Mouse (Mus musculus) heart, embryonic 14.5 days (tissue): Measurements from ENCODE around the gene Mrpl28. TPM values are rescaled to one million over a fixed set of nuclear protein-coding genes. Genes with fewer than 3 reads are reported as not detected.
"Not testable (repeated sequence)": the region's sequence is repeated elsewhere in the genome, so short reads cannot be mapped to it uniquely, and the experiment has no call there.

Source experiments
- ATAC-seq: fragments of 200-750 bp; cut with Nextera tagmentation; 2 replicates; pipeline ENCODE4 v1.8.0; 2017; ENCODE audit warnings: low read depth, moderate TSS enrichment; ENCODE audit not compliant: insufficient number of reproducible peaks, insufficient read depth, low FRiP score
- H3K27ac ChIP-seq, 2 experiments: fragments of 200-500 bp in 1 of 2; fragments of 300-500 bp in 1 of 2; sonication (generic) in 1 of 2; replicated peaks in 1 of 2; 2 replicates each; pipeline ENCODE4 v1.5.1; 2012 to 2014; ENCODE audit warnings: low read depth in 2 of 2, low read length in 2 of 2, control low read depth in 1 of 2, mild to moderate bottlenecking in 1 of 2, mixed read lengths in 1 of 2; ENCODE audit not compliant: control insufficient read depth in 1 of 2, insufficient read depth in 1 of 2
- H3K27me3 ChIP-seq: fragments of 300-500 bp; sonication (generic); 2 replicates; pipeline ENCODE4 v1.6.1; 2014; ENCODE audit warnings: mild to moderate bottlenecking, low read length, control low read depth; ENCODE audit not compliant: control insufficient read depth, insufficient read depth
- H3K36me3 ChIP-seq: fragments of 300-500 bp; sonication (generic); 2 replicates; pipeline ENCODE4 v1.6.1; 2014; ENCODE audit warnings: mild to moderate bottlenecking, control low read depth, low read length, mixed read lengths; ENCODE audit not compliant: control insufficient read depth, insufficient read depth
- H3K4me1 ChIP-seq, 2 experiments: fragments of 200-500 bp in 1 of 2; fragments of 300-500 bp in 1 of 2; sonication (generic) in 1 of 2; 2 replicates each; pipeline ENCODE4 v1.6.1; 2012 to 2014; ENCODE audit warnings: low read length in 2 of 2, control low read depth in 1 of 2, mixed read lengths in 1 of 2; ENCODE audit not compliant: control insufficient read depth in 2 of 2, insufficient read depth in 2 of 2
- H3K4me2 ChIP-seq: fragments of 300-500 bp; sonication (generic); 2 replicates; pipeline ENCODE4 v1.6.1; 2014; ENCODE audit warnings: mild to moderate bottlenecking, low read length
- H3K4me3 ChIP-seq, 2 experiments: fragments of 200-500 bp in 1 of 2; fragments of 300-500 bp in 1 of 2; sonication (generic) in 1 of 2; 2 replicates each; pipeline ENCODE4 v1.5.1; 2012 to 2014; ENCODE audit warnings: low read length in 2 of 2, mild to moderate bottlenecking in 2 of 2, control low read depth in 1 of 2, low read depth in 1 of 2, moderate library complexity in 1 of 2; ENCODE audit not compliant: control insufficient read depth in 1 of 2, insufficient read depth in 1 of 2
- H3K9ac ChIP-seq: fragments of 300-500 bp; sonication (generic); 2 replicates; pipeline ENCODE4 v1.6.1; 2014; ENCODE audit warnings: mild to moderate bottlenecking, low read length
- H3K9me3 ChIP-seq: fragments of 300-500 bp; sonication (generic); 2 replicates; pipeline ENCODE4 v1.6.1; 2016; ENCODE audit warnings: low read length, control low read depth; ENCODE audit not compliant: control insufficient read depth
- WGBS: fragments of 180-500 bp; shearing (Covaris S2); extraction: QIAGEN DNeasy Blood & Tissue Kit; methylation state at CpG from one replicate; pipeline ENCODE4 v1.1.7; 2014; 5-methylcytosine and 5-hydroxymethylcytosine counted together
- polyA plus RNA-seq: library from polyadenylated mRNA; unstranded; fragments of >200 nt; fragmentation: Nextera tagmentation; extraction: Ambion mirVana; gene quantifications from 2 replicates; pipeline ENCODE4 v1.2.1, GENCODE M21; 2014

The Mrpl28 gene
- polyA plus RNA-seq, 1 experiment from 2014 or later, result 237 TPM

DNA sequence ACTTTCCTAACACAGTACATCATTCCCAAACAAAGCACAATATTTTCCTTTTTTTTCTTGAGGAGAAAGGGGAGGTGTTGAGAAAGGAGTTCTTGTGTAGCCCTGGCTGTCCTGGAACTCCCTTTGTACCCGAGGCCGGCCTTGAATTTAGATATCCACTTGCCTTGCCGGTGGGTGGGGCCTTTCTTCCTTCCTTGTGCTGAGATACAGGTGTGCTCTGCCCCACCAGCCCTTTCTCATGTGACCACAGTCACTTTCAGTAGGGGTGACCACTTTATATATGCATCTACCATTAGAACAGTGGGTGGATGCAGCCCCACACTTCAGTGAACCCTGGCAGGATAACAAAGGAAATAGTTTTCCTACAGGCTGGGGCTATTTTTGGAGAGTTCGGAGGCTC, 11.6 kb upstream of the Mrpl28 start:
- Histone ChIP-seq H3K36me3 (no peaks in the 10 kb centered on the region), H3K4me2 (no peak overlapping the region), H3K9me3 (no peaks in the 10 kb centered on the region), H3K4me3 (no peak overlapping the region), H3K9ac (no peak overlapping the region), H3K27me3 (peaks cover 72% of the 10 kb centered on the region), H3K4me1 (peaks cover 4 to 7% of the 10 kb centered on the region in 2 experiments; a peak in 2 of 4 replicates), H3K27ac (no peak overlapping the region)
- WGBS, result 16% methylated on average over 4 of the region's 4 CpGs
- ATAC-seq, result no peak

DNA sequence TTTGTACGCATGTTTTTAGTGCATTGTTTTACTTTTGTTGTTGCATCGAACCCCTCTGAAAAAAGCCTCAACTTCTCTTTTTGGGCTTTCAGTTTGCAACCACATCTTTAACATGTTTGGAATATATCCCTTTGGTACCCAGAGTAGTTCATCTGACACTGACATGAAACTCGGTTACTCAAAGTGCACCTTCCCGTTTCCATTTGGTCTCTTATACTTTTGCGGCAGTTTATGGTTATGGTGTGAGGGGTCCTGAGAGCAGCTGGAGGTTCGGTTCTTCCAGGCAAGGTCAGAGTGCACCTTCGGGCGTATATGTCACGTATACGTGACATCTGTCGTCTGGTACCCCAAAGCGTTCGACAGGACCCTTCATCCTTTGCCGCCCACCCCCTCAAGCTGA, 10.5 kb upstream of the Mrpl28 start:
- H3K4me1 ChIP-seq, result peaks cover 4 to 7% of the 10 kb centered on the region in 2 experiments; a peak in 2 of 4 replicates
- peak overlapping the region; percentile 63; the same call in 1 of the 2 replicates for H3K9ac ChIP-seq
- no peaks in the 10 kb centered on the region for H3K9me3 ChIP-seq
- peaks cover 80% of the 10 kb centered on the region for H3K27me3 ChIP-seq
- H3K27ac ChIP-seq, result no peak overlapping the region
- H3K4me3 ChIP-seq, result peak overlapping the region; percentile 50 to 71
- WGBS, result 20% methylated on average over 14 of the region's 14 CpGs
- H3K4me2 ChIP-seq, result peak overlapping the region; percentile 79
- no peak for ATAC-seq
- H3K36me3 ChIP-seq, result no peaks in the 10 kb centered on the region

DNA sequence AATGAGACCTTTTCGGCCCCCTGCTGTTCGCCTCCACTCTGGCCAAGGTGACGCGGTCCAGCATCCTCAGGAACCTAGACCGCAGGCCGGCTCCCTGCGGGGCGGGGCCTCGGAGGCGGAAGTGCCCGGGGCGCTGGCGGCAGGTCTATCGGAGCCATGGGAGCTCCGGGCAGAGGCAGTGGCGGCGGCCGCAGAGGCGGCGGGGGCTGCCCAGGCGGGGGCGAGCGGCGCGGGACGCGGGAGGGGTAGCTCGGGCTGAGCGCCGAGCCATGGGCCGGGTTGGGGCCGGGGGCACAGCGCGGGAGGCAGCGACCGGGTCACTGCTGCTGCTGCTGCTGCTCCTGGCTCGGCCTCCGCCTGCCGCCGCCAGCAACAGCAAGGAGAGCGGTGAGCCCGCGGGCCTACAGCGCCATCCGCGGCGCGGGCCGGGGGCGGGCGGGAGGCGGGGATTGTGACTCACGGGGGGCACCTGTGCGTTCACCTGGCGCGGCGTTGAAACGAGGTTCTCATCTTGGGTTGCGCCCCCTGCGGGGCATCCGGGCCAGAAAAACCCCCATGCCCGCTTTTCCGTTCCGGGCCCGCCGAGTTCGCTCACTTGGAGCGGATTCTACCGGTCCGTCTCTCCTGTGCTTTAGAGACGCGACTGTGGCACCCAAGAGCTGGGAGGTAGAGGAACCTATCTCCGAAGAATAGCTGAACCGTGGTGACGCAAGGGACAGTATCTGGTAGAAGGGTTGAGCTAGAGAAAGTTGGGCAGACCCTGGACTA, 9.9 kb upstream of the Mrpl28 start, which contains the start of gene Tmem8:
Tmem8 (plus strand) TSS at position 119 of the 768 bp plus-strand sequence.
- Histone ChIP-seq H3K27me3 (peaks cover 86% of the 10 kb centered on the region), H3K27ac (no peak within 1 kb of the TSS), H3K4me1 (peaks cover 4 to 7% of the 10 kb centered on the region in 2 experiments; a peak in 2 of 4 replicates), H3K9me3 (no peaks in the 10 kb centered on the region), H3K4me3 (peak within 1 kb of the TSS; percentile 50 to 71), H3K9ac (peak within 1 kb of the TSS; percentile 63), H3K36me3 (no peaks in the 10 kb centered on the region), H3K4me2 (peak within 1 kb of the TSS; percentile 79)
- ATAC-seq, result peak; percentile 42; the same call in 1 of the 2 replicates
- under 1% methylated on average over 65 of the region's 75 CpGs for WGBS

DNA sequence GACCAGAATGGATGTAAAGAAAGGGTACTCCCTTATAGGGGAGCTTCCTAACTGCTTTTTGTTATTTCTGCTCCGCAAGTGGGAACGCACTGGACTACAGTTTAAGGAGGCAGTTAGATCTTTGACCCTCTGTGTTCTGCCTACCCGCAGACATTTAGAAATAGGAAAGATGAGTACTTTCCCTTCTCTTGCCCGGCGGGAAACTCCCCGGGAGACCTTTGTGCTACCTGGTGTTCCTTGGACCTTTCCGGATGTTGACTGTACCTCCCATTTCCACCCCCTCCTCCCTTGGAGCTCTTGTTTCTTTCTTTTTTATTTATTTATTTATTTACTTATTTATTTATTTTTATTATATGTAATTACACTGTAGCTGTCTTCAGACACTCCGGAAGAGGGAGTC, 9.2 kb upstream of the Mrpl28 start:
- Histone ChIP-seq H3K27ac (no peak overlapping the region), H3K4me2 (peak overlapping the region; percentile 79), H3K4me3 (peak overlapping the region; percentile 50 to 71; a peak in 3 of 4 replicates), H3K9ac (peak overlapping the region; percentile 63; the same call in 1 of the 2 replicates), H3K27me3 (peaks cover 93% of the 10 kb centered on the region), H3K36me3 (no peaks in the 10 kb centered on the region), H3K4me1 (peaks cover 4 to 7% of the 10 kb centered on the region in 2 experiments; a peak in 2 of 4 replicates), H3K9me3 (no peaks in the 10 kb centered on the region)
- ATAC-seq, result no peak
- 18% methylated on average over 8 of the region's 8 CpGs for WGBS

DNA sequence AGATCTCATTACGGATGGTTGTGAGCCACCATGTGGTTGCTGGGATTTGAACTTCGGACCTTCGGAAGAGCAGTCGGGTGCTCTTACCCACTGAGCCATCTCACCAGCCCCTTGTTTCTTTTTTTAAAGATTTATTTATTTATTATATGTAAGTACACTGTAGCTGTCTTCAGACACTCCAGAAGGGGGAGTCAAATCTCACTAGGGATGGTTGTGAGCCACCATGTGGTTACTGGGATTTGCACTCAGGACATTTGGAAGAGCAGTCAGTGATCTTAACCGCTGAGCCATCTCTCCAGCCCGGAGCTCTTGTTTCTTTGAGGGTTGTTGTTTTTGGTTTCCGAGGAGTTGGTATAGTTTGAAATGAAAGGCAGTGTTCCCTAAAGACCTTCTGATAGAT, 8.8 kb upstream of the Mrpl28 start:
- not testable (repeated sequence) for H3K4me1 ChIP-seq, H3K36me3 ChIP-seq, H3K4me3 ChIP-seq, H3K27ac ChIP-seq, H3K9ac ChIP-seq, ATAC-seq, H3K9me3 ChIP-seq, H3K4me2 ChIP-seq
- WGBS, result 53% methylated on average over 7 of the region's 7 CpGs
- peaks cover 93% of the 10 kb centered on the region for H3K27me3 ChIP-seq

DNA sequence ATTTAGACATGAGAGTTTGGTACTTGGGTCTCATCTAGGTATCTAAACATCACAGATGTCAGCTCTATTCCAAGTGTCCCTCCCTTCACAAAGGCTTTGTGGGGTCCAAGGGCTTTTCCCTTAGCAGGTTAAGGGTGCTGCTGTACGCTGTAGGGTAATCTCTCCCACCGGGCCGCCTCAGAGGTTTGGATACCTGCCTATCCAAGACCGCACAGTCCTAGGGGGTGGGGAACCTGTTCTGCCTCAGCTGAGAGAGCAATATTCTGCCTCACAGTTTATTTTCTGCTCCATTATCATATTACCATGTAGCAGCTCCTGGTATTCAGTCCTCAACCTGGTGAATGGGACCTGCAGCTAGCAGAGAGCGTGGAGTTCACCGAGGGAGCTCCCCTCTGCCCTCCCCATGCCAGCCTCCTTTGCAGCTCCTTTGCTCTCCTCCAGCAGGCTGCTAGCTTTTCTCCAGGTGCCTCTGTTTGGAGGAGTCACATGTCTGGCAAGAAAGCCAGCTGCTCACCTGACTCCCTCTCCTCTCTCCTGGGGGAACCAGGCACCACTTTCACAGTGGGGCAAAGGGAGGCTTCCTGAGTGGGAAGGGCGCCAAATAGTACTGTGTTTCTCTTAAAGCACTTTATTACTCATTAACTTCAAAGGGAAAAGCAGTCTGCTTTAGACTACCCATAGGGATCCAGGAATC, 7.9 kb upstream of the Mrpl28 start:
- H3K4me1 ChIP-seq, result peaks cover 4 to 7% of the 10 kb centered on the region in 2 experiments; a peak in 2 of 4 replicates
- no peak overlapping the region for H3K27ac ChIP-seq
- ATAC-seq, result no peak
- H3K9me3 ChIP-seq, result no peaks in the 10 kb centered on the region
- WGBS, result 74% methylated on average over 7 of the region's 7 CpGs
- H3K27me3 ChIP-seq, result peaks cover 89% of the 10 kb centered on the region
- H3K9ac ChIP-seq, result no peak overlapping the region
- H3K4me3 ChIP-seq, result no peak overlapping the region
- H3K36me3 ChIP-seq, result no peaks in the 10 kb centered on the region
- H3K4me2 ChIP-seq, result no peak overlapping the region

DNA sequence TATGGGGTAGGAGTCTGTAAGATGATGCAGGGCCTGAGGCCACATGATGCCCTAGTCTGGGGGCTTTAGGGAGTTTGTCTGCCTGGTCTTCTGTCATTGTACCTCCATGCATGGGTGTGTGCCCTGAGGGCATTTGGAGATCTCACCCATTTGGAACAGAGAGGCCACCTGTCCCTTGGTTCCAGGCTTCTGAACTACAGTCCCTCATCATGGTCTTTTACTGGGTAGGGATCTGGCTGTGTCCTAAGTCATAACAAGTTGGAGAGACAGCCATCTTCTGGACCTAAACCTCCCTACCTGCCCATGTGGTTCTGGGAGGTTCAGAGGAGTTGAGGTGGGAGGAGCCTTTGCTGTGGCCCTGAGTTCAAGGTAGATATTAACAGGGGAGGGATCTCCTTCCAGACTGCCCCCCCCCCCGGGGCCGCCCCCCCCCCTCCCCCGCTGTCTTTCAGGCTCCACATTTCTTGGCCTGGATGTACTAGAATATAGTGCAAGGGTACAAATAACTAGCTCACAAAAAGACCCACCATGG, 7.3 kb upstream of the Mrpl28 start:
- Histone ChIP-seq H3K4me2 (no peak overlapping the region), H3K9me3 (no peaks in the 10 kb centered on the region), H3K27me3 (peaks cover 82% of the 10 kb centered on the region), H3K9ac (no peak overlapping the region), H3K4me3 (no peak overlapping the region), H3K36me3 (no peaks in the 10 kb centered on the region), H3K4me1 (peaks cover 4 to 5% of the 10 kb centered on the region in 2 experiments; a peak in 2 of 4 replicates), H3K27ac (no peak overlapping the region)
- no peak for ATAC-seq
- 61% methylated on average over 3 of the region's 3 CpGs for WGBS
